Mouse (Mus musculus) skeletal muscle tissue, adult 2 months (tissue): ENCODE data around the gene Stard3nl.

Experiments used
- DNase-seq: peaks from one replicate; pipeline ENCODE4 v3.0.0-alpha.2; 2012; ENCODE audit warnings: low read depth, low spot score

Gene Stard3nl

DNA sequence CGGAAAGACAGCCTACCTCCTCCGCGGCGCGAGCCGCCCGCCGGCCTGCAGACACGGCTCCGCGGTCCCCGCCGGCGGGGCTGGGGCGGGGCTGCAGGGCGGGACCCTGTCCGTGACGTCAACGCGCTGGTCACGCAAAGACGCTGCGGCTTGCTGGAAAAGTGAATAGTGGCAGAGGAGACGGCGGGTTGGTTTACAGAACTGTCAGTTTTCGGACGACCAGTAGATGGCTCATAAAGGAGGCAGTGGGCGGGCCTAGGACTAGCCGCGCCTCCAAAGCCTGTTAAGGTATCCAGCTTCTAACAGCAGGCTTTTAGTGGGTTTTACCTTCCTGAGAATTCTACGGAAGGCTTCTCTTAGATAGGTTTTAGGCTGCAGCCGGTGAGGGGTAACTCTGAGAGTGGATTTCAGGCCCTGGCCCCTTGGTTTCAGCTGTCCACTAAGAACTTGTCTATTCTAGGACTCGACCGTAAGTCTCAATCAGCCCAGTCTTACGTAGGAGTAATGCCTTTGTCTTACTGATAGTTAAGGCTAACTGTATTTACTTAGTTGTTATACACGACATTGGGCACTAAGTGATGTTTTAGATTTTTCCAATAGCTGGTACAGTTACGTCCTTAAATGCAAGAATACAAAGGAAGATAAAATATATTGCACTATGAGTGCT is at the start of gene Stard3nl:
Stard3nl (minus strand) TSS at position 108 of the 667 bp plus-strand sequence.
- DNase-seq = peak; percentile 98

- DNase-seq = no peak
Measured at GRCm38 (mm10) chr13:19438040-19438439, 42.4 kb upstream of the Stard3nl start.

- no peak for DNase-seq
Measured at GRCm38 (mm10) chr13:19429812-19430370, 34.3 kb upstream of the Stard3nl start.

GRCm38 (mm10) chr13:19428076-19428475 is 32.5 kb upstream of the Stard3nl start:
- no peak for DNase-seq

GRCm38 (mm10) chr13:19424563-19424962 is 29.0 kb upstream of the Stard3nl start:
- DNase-seq = no peak

GRCm38 (mm10) chr13:19422521-19422920 is 26.9 kb upstream of the Stard3nl start:
- DNase-seq = no peak

GRCm38 (mm10) chr13:19417885-19418521 is 22.4 kb upstream of the Stard3nl start:
- peak; percentile 15 for DNase-seq

- DNase-seq = no peak
Measured at GRCm38 (mm10) chr13:19415894-19416531, 20.4 kb upstream of the Stard3nl start.

- no peak for DNase-seq
Measured at GRCm38 (mm10) chr13:19415337-19415736, 19.7 kb upstream of the Stard3nl start.

DNA sequence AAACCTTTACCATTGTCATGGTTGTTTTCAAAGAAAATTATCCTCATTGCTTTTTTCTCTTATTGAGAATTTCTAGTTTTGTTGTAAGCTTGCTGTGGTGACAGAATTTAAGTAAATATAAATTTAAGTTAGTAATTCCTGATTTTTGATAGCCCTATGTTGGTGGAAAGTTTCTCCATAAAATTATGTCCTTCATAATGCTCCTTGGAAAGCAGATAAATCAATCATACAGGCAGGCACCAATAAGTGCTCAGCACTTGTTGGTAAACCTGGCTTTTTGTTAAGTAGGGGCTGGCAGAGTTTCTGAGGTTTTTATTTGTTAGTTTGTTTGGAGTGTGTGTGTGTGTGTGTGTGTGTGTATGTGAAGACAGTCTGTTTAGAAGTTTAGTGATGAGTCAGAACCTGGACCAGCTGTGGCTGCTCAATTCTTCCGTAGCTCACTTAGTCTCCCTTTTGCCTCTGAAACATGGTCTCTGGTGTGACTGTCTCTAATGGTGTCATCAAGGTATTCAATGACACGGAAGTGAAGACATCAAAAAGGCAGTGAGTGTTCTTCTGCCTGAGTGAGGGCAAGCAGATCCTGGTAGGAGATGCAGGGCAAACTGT is 16.8 kb upstream of the Stard3nl start:
- no peak for DNase-seq

DNA sequence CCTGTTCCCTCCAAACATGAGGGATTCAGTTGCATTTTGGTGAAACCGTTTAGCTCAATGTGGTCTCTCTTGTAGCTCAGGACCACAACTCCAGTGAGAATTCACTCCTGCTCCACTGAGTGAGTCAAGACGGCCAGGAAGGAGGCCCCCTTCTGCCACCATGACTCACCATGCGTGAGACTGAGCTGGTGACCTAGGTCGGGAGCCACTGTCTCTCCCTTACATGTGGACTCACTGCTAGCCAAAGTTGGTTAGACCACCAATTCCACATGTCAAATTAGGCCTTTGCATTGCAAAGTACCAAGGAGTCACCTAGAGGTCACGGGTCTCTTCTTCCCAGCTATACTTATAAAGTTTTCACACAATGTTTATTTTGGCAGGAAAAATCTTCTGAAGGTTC is 16.3 kb upstream of the Stard3nl start:
- no peak for DNase-seq

- DNase-seq = no peak
Measured at GRCm38 (mm10) chr13:19410694-19411093, 15.1 kb upstream of the Stard3nl start.

DNA sequence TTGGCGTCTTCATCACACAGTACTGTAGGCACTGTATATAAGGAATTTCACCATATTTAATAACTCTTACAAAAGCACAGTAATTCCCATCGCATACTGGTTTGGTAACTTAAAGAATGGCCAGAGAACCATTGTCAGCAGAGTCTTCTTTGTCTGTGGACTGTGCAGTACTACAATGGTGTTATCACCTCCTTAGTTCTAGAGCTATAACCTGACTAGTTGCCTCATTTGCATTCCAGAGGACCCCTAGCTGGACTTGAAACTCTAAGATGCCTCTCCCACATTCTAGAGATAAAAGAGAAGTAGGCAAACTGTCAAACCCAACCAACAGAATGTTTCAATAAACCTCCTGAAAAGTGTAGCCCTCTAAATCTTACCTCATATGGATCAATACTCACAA is 12.4 kb upstream of the Stard3nl start:
- DNase-seq = no peak

DNA sequence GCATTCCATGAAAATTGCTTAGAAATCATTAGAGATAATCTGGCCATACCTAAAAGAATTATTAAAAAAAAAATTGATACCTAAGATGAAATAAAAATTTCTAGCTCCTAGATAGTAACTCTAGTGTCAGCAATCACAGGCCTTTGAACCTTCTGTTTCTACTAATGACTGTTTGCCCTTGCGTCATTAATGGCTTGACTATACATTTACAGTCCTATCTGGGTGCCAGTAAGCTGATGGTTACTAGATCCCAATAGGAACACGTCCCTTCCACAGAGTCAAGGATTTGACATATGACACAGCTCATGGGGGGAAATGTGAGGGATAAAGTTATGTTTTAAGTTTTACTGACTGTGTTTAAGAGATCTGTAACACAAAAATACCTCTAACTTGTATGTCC is 9.0 kb upstream of the Stard3nl start:
- DNase-seq = no peak

DNA sequence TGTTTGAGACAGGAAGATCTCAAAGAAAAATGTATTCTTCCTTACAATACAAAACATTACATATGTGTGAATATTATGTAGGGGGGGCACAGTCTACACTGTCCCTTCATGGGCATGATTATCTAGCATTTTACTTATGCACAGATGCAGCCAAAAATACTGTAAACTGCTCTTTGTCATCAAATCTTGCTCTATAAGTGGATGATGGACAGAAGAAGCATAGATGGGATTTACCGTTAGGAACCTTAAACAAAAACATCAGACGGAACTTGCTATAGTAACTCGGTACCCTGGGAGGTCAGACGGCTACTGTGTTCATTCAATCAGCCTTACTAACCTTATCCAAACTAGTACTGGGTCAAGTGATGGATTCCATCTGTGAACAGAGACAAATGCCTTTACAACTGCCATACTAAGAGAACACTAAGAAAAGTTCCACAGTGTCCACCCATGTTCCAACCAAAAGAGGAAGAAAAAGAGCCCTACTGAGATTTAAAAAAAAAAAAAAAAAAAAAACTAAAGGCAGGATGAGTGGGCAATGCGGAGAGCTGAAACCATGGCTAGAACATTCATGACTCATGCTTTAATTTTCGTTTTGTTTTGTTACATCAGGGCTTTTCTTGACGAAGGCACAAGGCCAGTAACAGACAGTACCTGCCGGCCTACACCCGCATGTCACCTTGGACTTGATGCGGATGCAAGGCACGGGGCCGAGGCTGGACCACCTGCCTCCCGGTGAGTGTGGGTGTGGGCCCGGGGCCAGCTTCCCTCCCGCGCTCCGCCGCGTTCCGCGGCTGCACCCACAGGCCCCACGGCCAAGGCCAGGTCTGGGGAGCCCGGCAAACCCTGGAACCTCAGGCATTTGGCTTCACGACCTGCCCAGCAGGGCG is 552 bp downstream of the Stard3nl start:
- DNase-seq = peak; percentile 16

GRCm38 (mm10) chr13:19394171-19394570 is 1.4 kb downstream of the Stard3nl start:
- DNase-seq = no peak

GRCm38 (mm10) chr13:19393731-19394130 is 1.9 kb downstream of the Stard3nl start:
- no peak for DNase-seq

DNA sequence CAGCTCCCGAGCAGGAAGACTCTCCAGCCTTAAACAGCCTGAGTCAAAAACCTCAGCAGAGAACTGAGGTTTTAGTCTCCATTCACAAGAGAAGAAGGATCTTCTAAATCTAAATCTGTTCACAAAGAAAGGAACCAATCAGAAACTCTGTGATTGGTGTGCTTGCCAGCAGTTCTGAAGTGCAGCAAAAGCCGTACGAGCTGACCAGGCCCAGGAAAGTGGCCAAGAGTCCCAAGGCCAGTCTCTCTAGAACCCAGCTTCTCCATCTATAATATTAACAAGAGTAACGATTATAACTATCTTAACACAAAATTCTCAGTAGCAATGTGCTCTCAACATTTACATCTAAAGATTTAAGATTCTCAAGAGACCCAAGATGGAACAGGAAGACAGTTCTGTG is 4.0 kb downstream of the Stard3nl start:
- DNase-seq = no peak

DNA sequence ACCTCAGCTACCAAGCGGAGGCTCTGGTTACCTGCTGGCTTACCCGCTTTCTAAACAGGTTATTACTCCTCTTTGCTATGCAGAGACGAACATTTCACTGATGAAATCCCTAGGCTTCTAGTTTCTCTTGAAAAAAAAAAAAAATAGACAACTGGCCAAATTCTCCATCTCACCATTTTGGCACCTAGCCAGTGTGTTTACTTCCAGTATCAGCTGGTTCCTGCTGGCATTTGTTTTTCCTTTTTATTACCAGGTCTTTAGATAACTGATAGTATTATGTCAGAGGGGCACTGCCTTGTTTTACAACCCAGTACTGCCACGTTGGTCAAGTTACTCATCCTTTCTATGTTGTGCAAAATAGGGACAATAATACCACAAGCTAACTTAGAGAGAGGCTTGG is 5.3 kb downstream of the Stard3nl start:
- DNase-seq = no peak

GRCm38 (mm10) chr13:19389896-19390295 is 5.7 kb downstream of the Stard3nl start:
- no peak for DNase-seq

DNA sequence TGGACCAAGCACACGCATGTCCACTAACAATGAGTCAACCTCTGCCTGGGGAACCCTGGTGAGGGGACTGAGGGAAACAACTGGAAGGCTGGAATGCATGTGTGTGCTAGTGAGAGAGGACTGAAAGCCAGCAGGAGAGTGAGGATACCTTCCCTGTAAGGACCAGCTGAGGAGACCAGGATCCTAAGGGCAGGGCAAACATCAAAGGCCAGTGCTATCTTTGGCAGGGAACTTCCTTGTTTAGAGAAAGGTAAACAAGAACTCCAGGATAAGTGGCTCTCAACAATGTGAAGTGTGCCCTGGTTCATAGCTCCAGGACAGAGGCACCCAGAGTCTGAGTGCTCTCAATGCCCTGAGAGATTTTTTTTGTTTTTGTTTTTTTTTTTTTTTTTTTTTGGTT is 6.2 kb downstream of the Stard3nl start:
- no peak for DNase-seq
